Mouse (Mus musculus) activated CD4-positive, CD25-positive, alpha-beta regulatory T cell (primary cell): ENCODE results near the gene Fam20a. TPM values are rescaled to one million over a fixed set of nuclear protein-coding genes. Genes with fewer than 3 reads are reported as not detected.

Experiments
- polyA plus RNA-seq, 2 experiments: library from polyadenylated mRNA; unstranded; fragments of 100-300 nt; shearing (Covaris generic); gene quantifications; one replicate each; pipeline ENCODE4 v1.2.1; 2017

Gene Fam20a
- 1 to 10 TPM; 6.5 to 7.9 TPM for polyA plus RNA-seq

GRCm38 (mm10) chr11:109721781-109722446 is at the start of gene Fam20a:
Fam20a (minus strand) TSS chr11:109722279.

GRCm38 (mm10) chr11:109649206-109649605 is 72.9 kb downstream of the Fam20a start, which contains the start of gene Prkar1a:
Prkar1a (plus strand) TSS chr11:109649405.

Other genes starting within 250 kb of the Fam20a start
- gene Arsg, start 248.9 kb downstream of the Fam20a start, polyA plus RNA-seq, result 1 to 10 TPM; 1.9 to 3.1 TPM
- 10 to 100 TPM; 19.0 to 29.3 TPM for gene Slc16a6, start 248.7 kb downstream of the Fam20a start, polyA plus RNA-seq
- 1 to 10 TPM in 1 of 2 experiments, under 1 TPM in 1; 0.09 to 1.2 TPM for gene Wipi1, start 110.3 kb downstream of the Fam20a start, polyA plus RNA-seq
- gene Prkar1a, start 72.9 kb downstream of the Fam20a start, polyA plus RNA-seq, result 100 to 1,000 TPM; 398 to 565 TPM
- gene 1700012B07Rik, start 105.8 kb upstream of the Fam20a start, polyA plus RNA-seq, result under 1 TPM; 0.33 to 0.51 TPM